Mouse (Mus musculus): Measurements from ENCODE around the gene Il5ra.

The Il5ra gene

DNA sequence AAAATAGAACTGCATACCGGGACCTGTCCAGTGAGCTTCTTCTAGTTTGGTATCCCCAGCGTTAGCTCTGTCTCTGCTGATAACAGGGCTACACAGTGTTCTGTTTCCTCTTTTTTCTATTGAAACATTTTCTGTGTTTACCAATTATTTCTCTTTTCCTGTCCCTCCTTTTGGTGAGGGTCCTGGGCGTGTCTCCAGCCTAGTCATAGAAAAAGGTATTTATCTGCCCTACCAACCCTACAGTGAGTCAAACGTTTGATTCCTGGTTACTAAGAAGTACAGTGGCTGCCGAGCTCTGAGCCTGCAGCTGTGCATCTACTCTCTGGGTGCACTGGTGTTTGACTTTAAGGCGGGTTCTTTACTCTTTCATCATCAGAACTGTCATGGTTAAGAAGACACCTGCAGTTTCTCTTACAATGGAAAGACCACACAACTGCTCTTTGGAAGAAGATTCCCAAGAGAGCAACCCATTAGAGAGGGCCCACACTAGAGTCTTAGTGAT is at the start of gene Il5ra:
Gene Il5ra, minus strand, starts transcription at position 151 of the 502 bp plus-strand sequence.
- DNase-seq (ENCODE audit: low read depth, low spot score): no peak

DNA sequence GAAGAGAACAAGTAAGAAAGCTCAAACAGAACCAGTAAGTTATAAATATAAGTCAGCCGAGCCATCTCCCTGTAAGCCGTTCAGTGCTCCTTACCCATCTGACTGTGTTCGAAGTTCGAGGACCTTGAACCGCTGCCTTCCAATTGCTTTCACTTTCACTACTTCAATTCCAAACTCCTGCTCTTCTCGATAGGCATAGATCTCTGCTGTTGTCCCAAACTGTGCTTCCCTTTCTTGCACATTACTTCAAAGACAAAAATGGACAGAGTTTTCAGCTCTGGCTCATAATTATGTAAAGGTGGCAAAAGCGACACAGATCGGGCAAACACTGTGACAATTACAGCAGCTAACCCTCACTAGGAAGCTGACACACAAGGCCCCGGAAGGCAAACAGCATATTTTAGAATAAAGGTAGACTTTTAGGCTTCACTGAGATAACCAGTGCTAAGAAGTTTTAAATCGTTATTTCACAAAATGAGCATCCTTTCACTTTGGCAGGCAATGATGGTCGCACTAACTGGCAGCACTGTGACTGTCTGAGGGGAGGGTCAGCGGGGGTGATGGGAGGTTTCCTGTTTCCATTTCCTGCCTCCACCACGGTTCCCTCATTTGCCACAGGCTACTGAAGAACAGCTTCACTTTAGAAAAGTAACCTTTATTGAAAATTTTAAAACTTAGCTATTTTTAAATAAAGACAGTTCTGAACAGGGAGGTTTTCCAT is 45.4 kb upstream of the Il5ra start:
- DNase-seq (ENCODE audit: low read depth, low spot score): no peak

GRCm38 (mm10) chr6:106793621-106794020 is 44.8 kb upstream of the Il5ra start:
- DNase-seq (ENCODE audit: low read depth, low spot score): no peak

DNA sequence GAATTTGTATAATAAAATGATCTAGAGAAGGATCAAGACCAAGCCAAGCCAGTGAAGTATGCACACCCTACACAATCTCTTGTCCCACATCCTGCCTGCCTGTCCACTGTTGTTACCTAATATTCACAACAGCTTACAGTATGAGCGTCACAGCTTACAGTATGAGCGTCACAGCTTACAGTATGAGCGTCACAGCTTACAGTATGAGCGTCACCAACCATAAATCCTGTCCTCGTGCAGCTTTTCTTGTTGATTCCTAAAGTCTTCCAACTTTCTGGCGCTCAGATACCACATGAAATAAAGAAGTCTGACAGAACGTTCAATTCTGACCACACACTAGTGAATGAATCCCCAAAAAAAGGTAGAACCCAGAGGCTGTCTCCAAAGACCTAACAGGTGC is 44.3 kb upstream of the Il5ra start:
- no peak for DNase-seq (ENCODE audit: low read depth, low spot score)

DNA sequence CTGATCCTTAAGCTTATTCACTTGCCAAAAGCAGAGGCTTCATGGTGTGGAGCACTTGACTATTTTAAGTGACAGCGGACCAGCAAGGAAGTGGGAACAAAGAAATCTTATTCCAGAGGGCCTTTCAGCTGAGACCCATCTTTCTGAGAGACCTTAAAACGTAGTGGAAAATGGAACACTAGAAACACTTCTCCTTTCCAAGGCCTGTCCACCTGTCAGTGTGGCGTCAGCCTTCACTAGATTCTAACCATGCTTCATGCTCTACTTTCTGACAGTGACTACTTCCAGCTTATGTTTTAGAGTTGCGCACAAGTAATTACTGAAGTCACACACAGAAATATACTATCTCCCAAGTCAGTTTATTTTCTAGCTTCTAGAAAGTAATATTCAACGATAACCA is 43.6 kb upstream of the Il5ra start:
- no peak for DNase-seq (ENCODE audit: low read depth, low spot score)

- no peak for DNase-seq (ENCODE audit: low read depth, low spot score)
Measured at GRCm38 (mm10) chr6:106791429-106791828, 42.6 kb upstream of the Il5ra start.

DNA sequence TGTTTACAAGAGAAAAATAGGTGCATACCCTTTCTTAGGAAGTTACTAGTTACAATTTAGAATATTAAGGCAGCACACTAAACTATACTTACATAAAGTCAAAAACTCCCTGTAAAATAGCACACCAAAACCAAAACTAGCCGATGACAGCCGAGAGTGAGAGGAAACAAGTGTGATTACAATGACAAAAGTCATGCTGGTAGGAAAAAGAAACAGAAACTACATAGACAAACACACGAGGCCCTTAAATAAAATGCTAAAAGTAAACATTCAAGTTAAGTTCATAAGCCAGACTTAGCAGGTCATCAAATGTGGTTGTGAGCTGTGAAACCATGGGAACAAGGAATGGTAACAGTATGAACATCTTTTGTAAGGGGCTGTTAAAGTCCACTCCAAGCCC is 38.3 kb upstream of the Il5ra start:
- no peak for DNase-seq (ENCODE audit: low read depth, low spot score)

- no peak for DNase-seq (ENCODE audit: low read depth, low spot score)
Measured at GRCm38 (mm10) chr6:106770046-106770445, 21.2 kb upstream of the Il5ra start.

GRCm38 (mm10) chr6:106769290-106769866 is 20.5 kb upstream of the Il5ra start:
- DNase-seq (ENCODE audit: low read depth, low spot score): no peak

DNA sequence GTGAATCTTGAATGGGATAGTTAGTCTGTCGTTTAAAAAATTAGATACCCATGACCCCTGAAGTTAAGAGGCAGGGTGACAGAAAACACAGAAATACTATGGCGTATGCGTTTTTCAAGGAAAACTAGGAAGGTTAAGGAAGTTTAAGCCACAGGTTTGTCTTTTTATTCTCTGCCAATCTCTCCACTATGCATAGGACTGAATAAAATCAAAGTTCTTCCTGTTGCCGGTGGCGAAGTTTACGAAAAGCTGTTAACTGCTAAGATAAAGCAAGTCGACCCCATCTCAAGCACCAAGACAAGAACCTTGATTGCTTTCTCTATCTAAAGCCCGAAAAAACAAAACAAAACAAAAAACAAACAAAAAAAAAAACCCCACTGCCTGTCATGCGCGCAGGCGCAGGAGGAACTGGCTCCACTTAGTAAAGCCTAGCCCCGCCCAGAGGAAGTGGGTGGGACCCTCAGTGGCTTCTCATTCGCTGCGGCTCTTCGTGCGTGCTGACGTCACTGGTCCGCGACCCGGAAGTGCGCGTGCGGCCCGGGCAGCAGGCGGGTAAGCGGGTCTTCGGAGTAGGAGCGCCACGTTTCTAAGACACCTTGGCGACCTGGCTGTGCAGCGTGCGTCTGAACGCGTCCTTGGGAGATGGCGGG is 19.9 kb upstream of the Il5ra start, which contains the start of gene Trnt1:
Gene Trnt1, plus strand, starts transcription at position 481 of the 650 bp plus-strand sequence.
- peak; percentile 97 for DNase-seq (ENCODE audit: low read depth, low spot score)

DNA sequence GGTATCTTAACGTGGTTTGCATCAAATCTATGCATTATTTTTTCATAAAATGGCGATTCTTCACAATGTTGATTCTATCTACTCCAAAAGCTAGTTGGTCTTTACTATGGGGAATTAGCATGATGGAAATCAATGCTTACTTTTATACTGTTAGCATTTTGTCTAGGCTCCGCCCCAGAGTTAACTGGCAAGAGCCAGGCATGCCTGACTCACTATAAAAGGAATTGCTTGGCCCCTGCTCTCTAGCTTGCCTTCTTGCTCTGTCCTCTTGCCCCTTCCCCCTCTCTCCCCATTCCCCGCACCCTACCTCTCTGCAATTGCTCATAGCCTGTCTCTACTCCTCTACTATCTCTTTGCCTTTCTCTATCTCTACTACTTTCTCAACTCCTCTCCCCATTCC is 17.9 kb upstream of the Il5ra start:
- no peak for DNase-seq (ENCODE audit: low read depth, low spot score)

- DNase-seq (ENCODE audit: low read depth, low spot score): no peak
Measured at GRCm38 (mm10) chr6:106765892-106766291, 17.1 kb upstream of the Il5ra start.

DNA sequence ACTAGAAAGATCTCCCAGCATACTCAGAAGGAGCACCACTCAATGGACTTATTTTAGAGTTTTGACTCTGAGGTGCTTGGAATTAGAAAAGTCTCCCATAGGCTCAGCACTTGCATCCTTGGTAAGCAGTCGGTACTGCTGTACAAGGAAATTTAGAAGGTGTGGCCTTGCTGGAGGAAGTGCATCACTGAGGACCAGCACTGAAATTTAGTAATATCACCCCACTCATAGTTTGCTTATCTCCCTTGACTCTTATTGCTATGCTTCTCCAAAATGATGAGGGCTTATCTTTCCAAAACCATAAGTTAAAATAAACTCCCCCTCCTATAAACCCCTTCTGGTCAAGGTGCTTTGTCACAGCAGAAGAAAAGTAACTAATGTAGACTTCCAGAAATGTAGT is 12.6 kb upstream of the Il5ra start:
- DNase-seq (ENCODE audit: low read depth, low spot score): no peak

- DNase-seq (ENCODE audit: low read depth, low spot score): no peak
Measured at GRCm38 (mm10) chr6:106760473-106761218, 11.8 kb upstream of the Il5ra start.

DNA sequence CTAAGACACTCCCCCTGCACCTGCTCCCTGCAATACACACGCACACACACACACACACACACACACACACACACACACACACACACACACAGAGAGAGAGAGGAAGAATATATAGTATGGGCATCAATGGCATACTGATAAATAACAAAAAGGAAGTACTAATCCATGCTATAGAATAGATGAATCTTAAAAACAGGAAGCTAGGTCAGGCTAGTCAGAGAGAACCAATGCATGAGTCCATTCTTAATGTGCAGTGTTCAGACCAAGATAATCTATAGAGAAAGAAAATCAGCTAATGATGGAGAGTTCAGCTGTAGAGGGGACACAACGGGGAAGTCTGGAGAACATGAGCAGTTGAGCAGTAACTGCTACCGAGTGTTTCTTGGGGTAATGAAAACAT is 9.5 kb upstream of the Il5ra start:
- no peak for DNase-seq (ENCODE audit: low read depth, low spot score)

- DNase-seq (ENCODE audit: low read depth, low spot score): no peak
Measured at GRCm38 (mm10) chr6:106750291-106750690, 1.5 kb upstream of the Il5ra start.

DNA sequence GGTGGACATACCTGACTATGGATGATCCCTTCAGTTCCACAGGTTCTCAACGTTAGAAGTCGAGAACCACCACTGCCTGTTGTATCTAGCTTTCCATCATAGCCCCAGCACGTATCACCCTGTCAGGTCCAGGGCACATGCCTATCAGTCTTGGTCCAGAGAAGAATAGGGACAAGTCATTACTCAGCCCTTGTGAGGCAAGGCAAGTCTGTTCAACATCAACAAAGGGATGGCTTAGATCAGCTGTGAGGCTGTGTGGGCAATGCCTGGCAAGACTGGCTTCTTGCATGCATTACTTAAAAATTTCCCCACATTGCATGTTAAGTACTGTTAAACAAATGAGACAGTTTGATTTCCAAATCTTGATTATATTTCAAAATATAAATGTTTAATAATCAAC is 1.0 kb downstream of the Il5ra start:
- no peak for DNase-seq (ENCODE audit: low read depth, low spot score)

GRCm38 (mm10) chr6:106747251-106747650 is 1.6 kb downstream of the Il5ra start:
- DNase-seq (ENCODE audit: low read depth, low spot score): no peak

GRCm38 (mm10) chr6:106745673-106746394 is 3.0 kb downstream of the Il5ra start:
- DNase-seq (ENCODE audit: low read depth, low spot score): no peak

GRCm38 (mm10) chr6:106743556-106744233 is 5.1 kb downstream of the Il5ra start:
- DNase-seq (ENCODE audit: low read depth, low spot score): no peak
